Mouse (Mus musculus) stomach, embryonic 15.5 days (tissue): ENCODE measurements around the gene Snx15. TPM values are rescaled to one million over a fixed set of nuclear protein-coding genes. Genes with fewer than 3 reads are reported as not detected.
A peak's percentile ranks its signal among the peaks of the same experiment; 100 is the strongest.

Experiments used
- ATAC-seq: fragments of 200-750 bp; cut with Nextera tagmentation; 2 replicates; pipeline ENCODE4 v1.8.0; 2017; ENCODE audit warnings: low read depth, moderate number of reproducible peaks, moderate TSS enrichment; ENCODE audit not compliant: insufficient read depth, low FRiP score
- H3K27ac ChIP-seq: fragments of 300-500 bp; sonication (generic); 2 replicates; pipeline ENCODE4 v1.5.1; 2015; ENCODE audit warnings: mild to moderate bottlenecking, inconsistent platforms
- H3K27me3 ChIP-seq: fragments of 300-500 bp; sonication (generic); replicated peaks from 2 replicates; pipeline ENCODE4 v1.6.1; 2015; ENCODE audit warnings: inconsistent platforms
- H3K36me3 ChIP-seq: fragments of 300-500 bp; sonication (generic); 2 replicates; pipeline ENCODE4 v1.6.1; 2015; ENCODE audit warnings: inconsistent platforms
- H3K4me1 ChIP-seq: fragments of 300-500 bp; sonication (generic); 2 replicates; pipeline ENCODE4 v1.6.1; 2015; ENCODE audit warnings: inconsistent platforms
- H3K4me2 ChIP-seq: fragments of 300-500 bp; sonication (generic); 2 replicates; pipeline ENCODE4 v1.6.1; 2015; ENCODE audit warnings: mild to moderate bottlenecking, inconsistent platforms
- H3K4me3 ChIP-seq: fragments of 300-500 bp; sonication (generic); replicated peaks from 2 replicates; pipeline ENCODE4 v1.5.1; 2015; ENCODE audit warnings: inconsistent platforms
- H3K9ac ChIP-seq: fragments of 300-500 bp; sonication (generic); 2 replicates; pipeline ENCODE4 v1.6.1; 2015; ENCODE audit warnings: inconsistent platforms
- H3K9me3 ChIP-seq: fragments of 300-500 bp; sonication (generic); 2 replicates; pipeline ENCODE4 v1.6.1; 2016; ENCODE audit warnings: inconsistent platforms
- WGBS: fragments of 180-500 bp; shearing (Covaris S2); methylation state at CpG from one replicate; pipeline ENCODE4 v1.1.7; 2015; 5-methylcytosine and 5-hydroxymethylcytosine counted together
- polyA plus RNA-seq: library from polyadenylated mRNA; unstranded; fragments of >200 nt; fragmentation: Nextera tagmentation; extraction: Ambion mirVana; gene quantifications from 2 replicates; pipeline ENCODE4 v1.2.1, GENCODE M21; 2015

Gene Snx15
- polyA plus RNA-seq: 29.2 and 29.9 TPM in 2 replicates

GRCm38 (mm10) chr19:6127760-6128341 is at the start of gene Snx15:
Gene Snx15 (minus strand): TSS chr19:6128304.
- ATAC-seq: peak; percentile 90

GRCm38 (mm10) chr19:6174771-6175170 is 46.7 kb upstream of the Snx15 start:
- ATAC-seq: no peak
- H3K4me1 ChIP-seq: no peaks in the 10 kb centered on the region
- no peak overlapping the region for H3K4me2 ChIP-seq
- WGBS: 14% methylated on average over 5 of the region's 5 CpGs
- H3K27ac ChIP-seq: no peak overlapping the region
- H3K27me3 ChIP-seq: no peaks in the 10 kb centered on the region
- no peak overlapping the region for H3K9ac ChIP-seq
- H3K36me3 ChIP-seq: no peaks in the 10 kb centered on the region
- no peak overlapping the region for H3K4me3 ChIP-seq
- no peaks in the 10 kb centered on the region for H3K9me3 ChIP-seq

More at GRCm38 (mm10) chr19:6127760-6128341, at the start of gene Snx15:
- H3K4me2 ChIP-seq: peak within 1 kb of the TSS; percentile 71
- no peaks in the 10 kb centered on the region for H3K9me3 ChIP-seq
- peak within 1 kb of the TSS; percentile 46 for H3K9ac ChIP-seq
- no peaks in the 10 kb centered on the region for H3K4me1 ChIP-seq
- H3K36me3 ChIP-seq: no peaks in the 10 kb centered on the region
- WGBS: under 1% methylated on average over 32 of the region's 32 CpGs
- H3K27me3 ChIP-seq: no peaks in the 10 kb centered on the region
- H3K4me3 ChIP-seq: peak within 1 kb of the TSS; percentile 67
- H3K27ac ChIP-seq: peak within 1 kb of the TSS; percentile 95

- Histone ChIP-seq H3K9ac (no peak overlapping the region), H3K27ac (no peak overlapping the region), H3K27me3 (no peaks in the 10 kb centered on the region), H3K4me2 (no peak overlapping the region), H3K4me3 (no peak overlapping the region), H3K36me3 (no peaks in the 10 kb centered on the region), H3K9me3 (no peaks in the 10 kb centered on the region), H3K4me1 (no peaks in the 10 kb centered on the region)
- ATAC-seq: no peak
- WGBS: 83% methylated on average over 8 of the region's 8 CpGs
Measured at GRCm38 (mm10) chr19:6171215-6171614, 43.1 kb upstream of the Snx15 start.

GRCm38 (mm10) chr19:6166750-6167149 is 38.6 kb upstream of the Snx15 start:
- H3K9ac ChIP-seq: no peak overlapping the region
- H3K4me2 ChIP-seq: no peak overlapping the region
- WGBS: 77% methylated on average over 4 of the region's 4 CpGs
- ATAC-seq: no peak
- no peaks in the 10 kb centered on the region for H3K36me3 ChIP-seq
- H3K4me3 ChIP-seq: no peak overlapping the region
- no peaks in the 10 kb centered on the region for H3K27me3 ChIP-seq
- no peak overlapping the region for H3K27ac ChIP-seq
- no peaks in the 10 kb centered on the region for H3K4me1 ChIP-seq
- H3K9me3 ChIP-seq: no peaks in the 10 kb centered on the region

- no peak; the same call in 1 of the 2 replicates for ATAC-seq
- WGBS: 53% methylated on average over 10 of the region's 10 CpGs
- no peaks in the 10 kb centered on the region for H3K9me3 ChIP-seq
- H3K27me3 ChIP-seq: no peaks in the 10 kb centered on the region
- no peak overlapping the region for H3K4me3 ChIP-seq
- no peak overlapping the region for H3K27ac ChIP-seq
- no peak overlapping the region; the same call in 1 of the 2 replicates for H3K4me2 ChIP-seq
- H3K9ac ChIP-seq: no peak overlapping the region
- no peaks in the 10 kb centered on the region for H3K4me1 ChIP-seq
- H3K36me3 ChIP-seq: no peaks in the 10 kb centered on the region
Measured at GRCm38 (mm10) chr19:6163872-6164547, 35.9 kb upstream of the Snx15 start.

GRCm38 (mm10) chr19:6157220-6157619 is 29.1 kb upstream of the Snx15 start:
- Histone ChIP-seq H3K4me2 (no peak overlapping the region), H3K9ac (no peak overlapping the region), H3K4me3 (no peak overlapping the region), H3K27me3 (no peaks in the 10 kb centered on the region), H3K27ac (no peak overlapping the region), H3K4me1 (no peaks in the 10 kb centered on the region), H3K9me3 (no peaks in the 10 kb centered on the region), H3K36me3 (no peaks in the 10 kb centered on the region)
- 60% methylated on average over 6 of the region's 6 CpGs for WGBS
- no peak for ATAC-seq

- Histone ChIP-seq H3K27ac (no peak overlapping the region), H3K27me3 (no peaks in the 10 kb centered on the region), H3K36me3 (no peaks in the 10 kb centered on the region), H3K4me3 (no peak overlapping the region), H3K4me2 (no peak overlapping the region), H3K9me3 (no peaks in the 10 kb centered on the region), H3K4me1 (no peaks in the 10 kb centered on the region), H3K9ac (no peak overlapping the region)
- 63% methylated on average over 8 of the region's 8 CpGs for WGBS
- ATAC-seq: no peak
Measured at GRCm38 (mm10) chr19:6156372-6156771, 28.3 kb upstream of the Snx15 start.

GRCm38 (mm10) chr19:6155174-6155573 is 27.1 kb upstream of the Snx15 start:
- Histone ChIP-seq H3K27me3 (no peaks in the 10 kb centered on the region), H3K4me1 (no peaks in the 10 kb centered on the region), H3K4me3 (no peak overlapping the region), H3K9me3 (no peaks in the 10 kb centered on the region), H3K27ac (no peak overlapping the region), H3K4me2 (no peak overlapping the region), H3K36me3 (no peaks in the 10 kb centered on the region), H3K9ac (no peak overlapping the region)
- ATAC-seq: no peak
- WGBS: 80% methylated on average over 9 of the region's 9 CpGs

- WGBS: 68% methylated on average over 5 of the region's 5 CpGs
- no peak overlapping the region for H3K4me3 ChIP-seq
- no peak overlapping the region for H3K4me2 ChIP-seq
- no peaks in the 10 kb centered on the region for H3K27me3 ChIP-seq
- ATAC-seq: no peak
- peaks cover 7% of the 10 kb centered on the region for H3K4me1 ChIP-seq
- H3K9ac ChIP-seq: no peak overlapping the region
- H3K27ac ChIP-seq: no peak overlapping the region
- H3K9me3 ChIP-seq: no peaks in the 10 kb centered on the region
- no peaks in the 10 kb centered on the region for H3K36me3 ChIP-seq
Measured at GRCm38 (mm10) chr19:6144842-6145241, 16.7 kb upstream of the Snx15 start.

- under 1% methylated on average over 15 of the region's 15 CpGs for WGBS
- Histone ChIP-seq H3K4me1 (peaks cover 7% of the 10 kb centered on the region), H3K4me3 (peak within 1 kb of the TSS; percentile 78), H3K9ac (peak within 1 kb of the TSS; percentile 84), H3K27me3 (no peaks in the 10 kb centered on the region), H3K27ac (peak within 1 kb of the TSS; percentile 96), H3K4me2 (peak within 1 kb of the TSS; percentile 88), H3K9me3 (no peaks in the 10 kb centered on the region), H3K36me3 (0 out of 2 replicates have a peak, but pooled peaks cover 5% of the 10 kb centered on the region)
- ATAC-seq: peak; percentile 62
Measured at GRCm38 (mm10) chr19:6141394-6141749, 13.3 kb upstream of the Snx15 start, which contains the start of gene Arl2. Gene Arl2 (minus strand): TSS chr19:6141548.

- peak; percentile 91 for ATAC-seq
- H3K9ac ChIP-seq: peak within 1 kb of the TSS; percentile 84
- peak within 1 kb of the TSS; percentile 96 for H3K27ac ChIP-seq
- under 1% methylated on average over 65 of the region's 68 CpGs for WGBS
- H3K4me3 ChIP-seq: peak within 1 kb of the TSS; percentile 78
- no peaks in the 10 kb centered on the region for H3K27me3 ChIP-seq
- H3K4me2 ChIP-seq: peak within 1 kb of the TSS; percentile 88
- no peaks in the 10 kb centered on the region for H3K9me3 ChIP-seq
- 0 out of 2 replicates have a peak, but pooled peaks cover 5% of the 10 kb centered on the region for H3K36me3 ChIP-seq
- peaks cover 7% of the 10 kb centered on the region for H3K4me1 ChIP-seq
Measured at GRCm38 (mm10) chr19:6140678-6141393, 12.7 kb upstream of the Snx15 start, which contains the start of gene Batf2. Gene Batf2 (plus strand): TSS chr19:6140983.

GRCm38 (mm10) chr19:6140374-6140677 is 12.2 kb upstream of the Snx15 start:
- Histone ChIP-seq H3K36me3 (peaks cover 5% of the 10 kb centered on the region; the same call in 1 of the 2 replicates), H3K9me3 (no peaks in the 10 kb centered on the region), H3K27me3 (no peaks in the 10 kb centered on the region), H3K9ac (peak overlapping the region; percentile 84), H3K4me2 (peak overlapping the region; percentile 88), H3K27ac (peak overlapping the region; percentile 96), H3K4me3 (peak overlapping the region; percentile 78), H3K4me1 (peaks cover 7% of the 10 kb centered on the region)
- 4% methylated on average over 16 of the region's 16 CpGs for WGBS
- no peak for ATAC-seq
